Mouse (Mus musculus) heart, postnatal 10 days (tissue): ENCODE measurements around the gene Slfn8. TPM values are rescaled to one million over a fixed set of nuclear protein-coding genes. Genes with fewer than 3 reads are reported as not detected.
A peak's percentile ranks its signal among the peaks of the same experiment; 100 is the strongest.
"Not testable (repeated sequence)": the region's sequence is repeated elsewhere in the genome, so short reads cannot be mapped to it uniquely, and the experiment has no call there.

Source experiments
- DNase-seq, 2 experiments: peaks; one replicate each; pipeline ENCODE4 v3.0.0; 2021
- intact Hi-C: fragments of 180-260 bp; cut with DNase I; formaldehyde crosslinking; loops from one replicate; pipeline ENCODE4 v1.15.1; 2025
- total RNA-seq, 2 experiments: library from RNA; stranded (reverse); gene quantifications; 2 replicates each; pipeline ENCODE4 v1.2.3; 2021

Slfn8 gene
- total RNA-seq, 2 experiments from 2014 or later, result 0.35 to 0.45 TPM

GRCm38 (mm10) chr11:83016093-83016492, 4.5 kb downstream of the Slfn8 start:
- DNase-seq, result no peak
- intact Hi-C loops, result no loop called here

DNA sequence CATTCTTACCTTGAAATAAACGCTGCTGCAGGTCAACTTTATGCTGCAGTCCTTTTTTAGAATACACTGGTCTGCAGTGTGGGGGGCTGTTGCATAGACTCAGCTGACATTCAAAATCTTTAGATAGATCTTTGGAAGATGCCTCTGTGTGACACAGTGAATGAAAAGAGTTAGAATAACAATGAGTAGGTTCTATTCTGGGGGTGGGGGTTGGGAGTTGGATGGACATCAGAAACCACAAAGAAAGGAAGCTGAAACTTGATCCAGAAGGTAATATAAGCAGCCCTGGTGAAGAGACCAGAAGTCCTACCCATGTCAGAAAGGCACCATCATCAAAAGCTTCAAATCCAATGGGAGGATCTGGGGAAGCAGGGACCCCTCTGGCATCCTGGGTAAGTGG, 7.3 kb downstream of the Slfn8 start:
- no peak for DNase-seq
- intact Hi-C loops, result no loop called here

DNA sequence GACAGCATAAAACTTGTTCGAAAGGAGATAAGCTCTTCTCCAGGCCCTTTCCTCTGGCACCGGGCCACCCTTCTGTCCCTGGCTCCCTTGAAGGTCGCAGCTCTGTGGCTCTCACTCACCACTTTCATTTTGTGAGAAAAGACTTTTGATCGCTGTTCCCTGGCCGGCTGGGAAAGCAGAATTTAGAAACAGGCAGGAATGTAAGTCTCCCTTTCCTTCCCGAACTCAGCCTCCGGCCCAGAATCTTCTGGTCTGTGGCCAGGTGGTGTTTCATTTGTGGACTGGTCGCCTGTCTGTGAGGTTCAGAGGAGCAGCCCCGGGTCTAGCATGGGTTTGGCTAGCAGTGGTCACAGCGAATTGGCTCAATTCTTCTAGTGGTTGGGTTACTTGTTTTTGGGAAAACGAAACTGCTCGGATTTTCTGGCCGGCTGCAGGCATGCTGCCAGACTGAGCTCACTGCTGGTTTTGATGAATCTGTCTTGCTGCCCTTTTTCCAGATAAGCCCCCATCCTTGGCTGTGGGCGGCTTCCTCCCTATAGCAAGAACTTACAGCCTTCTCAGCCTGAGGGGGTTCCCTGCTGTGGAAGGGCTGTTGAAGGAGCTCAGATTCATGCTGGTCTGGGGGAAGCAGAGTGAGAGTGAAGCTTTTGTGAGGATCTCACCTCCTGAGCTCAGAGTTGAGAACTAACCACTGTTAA, 29.0 kb downstream of the Slfn8 start, which contains the start of gene Slfn9:
TSS of gene Slfn9 (minus strand) at position 362 of the 698 bp plus-strand sequence.
- peak; percentile 67 to 68 for DNase-seq
- intact Hi-C loops, result no loop called here

DNA sequence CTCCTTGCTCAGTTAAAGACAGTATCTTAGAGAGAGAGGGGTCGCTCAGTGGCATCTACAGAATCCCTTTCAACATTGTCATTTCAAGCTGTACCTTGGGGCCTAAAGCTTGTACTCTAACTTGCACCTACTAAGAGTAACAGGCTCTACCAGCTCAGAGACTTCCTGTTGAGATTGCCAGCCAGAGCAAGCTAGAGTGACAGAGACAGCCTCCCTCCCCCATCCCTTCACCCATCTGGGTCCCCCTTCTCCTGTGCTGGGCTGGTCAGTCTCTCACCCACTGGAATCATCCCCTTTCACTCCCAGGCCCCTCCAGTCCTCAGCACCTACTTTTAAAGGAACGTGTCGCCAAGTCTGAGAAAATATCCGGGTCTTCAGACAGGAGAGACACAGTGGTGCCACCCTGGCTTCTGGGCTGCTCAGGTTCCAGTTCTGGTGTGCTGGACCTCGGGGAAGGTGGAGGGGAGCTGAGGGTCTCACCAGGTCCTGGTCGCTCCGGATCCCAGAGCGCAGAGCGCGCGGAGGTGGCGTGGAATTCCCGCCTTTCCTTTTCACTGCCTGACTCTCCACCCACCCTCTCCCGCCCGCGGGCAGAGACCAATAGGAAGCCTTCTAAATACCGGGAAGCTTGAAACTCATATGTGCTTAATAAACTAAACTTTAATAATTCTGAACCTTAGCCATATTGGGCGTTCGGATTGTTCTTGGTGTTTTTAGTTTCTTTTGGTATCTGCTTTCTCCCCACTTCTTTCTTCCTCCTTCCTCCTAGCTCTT, 29.8 kb downstream of the Slfn8 start:
- intact Hi-C loops, result not testable (repeated sequence)
- peak; percentile 53 to 62 for DNase-seq

GRCm38 (mm10) chr11:82989357-82989756, 31.3 kb downstream of the Slfn8 start:
- intact Hi-C loops, result no loop called here
- peak in 1 of 2 experiments; percentile 6 for DNase-seq

DNA sequence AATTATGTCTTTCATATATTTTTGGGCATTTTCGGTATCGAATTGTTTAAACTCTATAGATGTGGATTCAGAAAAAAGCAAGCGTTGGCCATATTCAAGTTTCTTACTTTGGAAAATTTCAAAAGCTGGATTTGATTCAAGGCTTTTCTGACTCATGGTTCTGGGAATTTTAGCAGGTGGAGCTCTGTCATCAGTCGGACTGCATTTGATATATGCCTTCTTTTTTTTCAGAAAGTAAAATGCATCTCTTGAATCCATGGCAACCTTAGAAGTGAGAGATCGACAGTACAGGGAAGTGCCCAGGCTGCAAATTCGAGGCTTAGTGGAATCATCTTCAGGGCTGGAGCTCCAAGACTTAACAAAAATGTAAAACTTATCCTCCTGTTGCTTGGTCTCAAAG, 33.0 kb downstream of the Slfn8 start:
- intact Hi-C loops, result no loop called here
- no peak for DNase-seq

DNA sequence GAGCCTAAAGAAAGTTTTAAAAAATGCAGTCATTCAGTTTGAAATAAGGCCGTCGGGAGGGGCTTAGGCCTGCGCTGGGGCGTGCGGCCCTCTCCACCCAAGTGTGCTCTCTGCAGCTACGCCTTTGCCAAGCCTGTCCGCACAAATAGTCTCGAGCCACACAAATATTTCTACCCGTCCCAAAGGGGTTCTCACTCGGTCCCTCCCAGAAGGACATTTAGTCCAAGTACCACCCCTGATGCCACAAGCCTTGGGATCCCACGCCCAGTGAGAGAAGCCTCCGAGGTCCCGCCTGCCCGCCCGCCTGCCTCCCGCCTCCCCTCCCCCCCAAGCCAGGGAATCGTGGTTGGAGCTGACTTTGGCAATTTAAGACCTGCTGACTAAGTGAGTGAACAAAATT, 37.4 kb downstream of the Slfn8 start:
- intact Hi-C loops, result loop anchor here (2.0 kb wide), 1 partner anchor 46 kb away; no protein-coding TSS in a partner anchor

GRCm38 (mm10) chr11:82982409-82982808, 38.2 kb downstream of the Slfn8 start:
- intact Hi-C loops, result loop anchor here (2.0 kb wide), 1 partner anchor 46 kb away; no protein-coding TSS in a partner anchor
- DNase-seq, result not testable (repeated sequence)

More for the DNA sequence above, 37.4 kb downstream of the Slfn8 start:
- no peak for DNase-seq

DNA sequence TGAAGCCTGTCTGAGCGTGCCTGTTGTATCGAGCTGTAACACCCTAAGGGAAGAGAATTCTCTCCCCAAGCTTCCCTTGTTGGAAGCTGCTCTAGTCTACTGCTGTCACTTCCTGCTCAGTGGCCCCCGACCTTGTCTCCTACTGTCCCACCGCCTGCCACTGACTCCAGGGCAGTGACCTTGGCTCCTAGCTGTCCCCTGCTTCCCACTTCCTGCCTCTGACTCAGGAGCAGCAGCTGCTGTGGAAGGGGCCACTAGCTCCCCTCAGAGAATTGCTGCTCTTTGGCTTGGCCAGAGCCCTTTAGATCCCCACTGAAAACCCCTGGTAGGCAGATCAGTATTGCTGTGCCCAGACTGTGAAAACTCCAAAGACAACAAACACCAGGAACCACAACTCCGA, 46.7 kb downstream of the Slfn8 start:
- intact Hi-C loops, result loop anchor here (5.0 kb wide), 1 partner anchor 68 kb away; no protein-coding TSS in a partner anchor
- peak; percentile 22 to 35 for DNase-seq

DNA sequence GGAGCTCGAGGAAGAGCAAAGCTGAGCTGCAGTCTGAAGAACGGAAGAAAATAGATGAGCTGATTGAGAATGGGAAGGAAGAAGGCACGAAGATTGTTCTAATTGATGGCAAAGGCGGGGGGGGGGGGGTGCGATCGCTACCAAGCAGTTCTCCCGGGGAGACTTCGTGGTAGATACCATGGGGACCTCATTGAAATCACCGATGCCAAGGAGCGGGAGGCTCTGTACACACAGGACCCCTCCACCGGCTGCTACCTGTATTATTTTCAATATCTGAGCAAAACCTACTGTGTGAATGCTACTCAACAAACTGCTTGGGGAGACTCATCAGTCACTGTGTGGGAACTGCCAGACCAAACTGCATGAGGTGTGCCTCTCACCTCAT, 49.0 kb downstream of the Slfn8 start:
- intact Hi-C loops, result loop anchor here (5.0 kb wide), 1 partner anchor 71 kb away; no protein-coding TSS in a partner anchor
- no peak for DNase-seq

DNA sequence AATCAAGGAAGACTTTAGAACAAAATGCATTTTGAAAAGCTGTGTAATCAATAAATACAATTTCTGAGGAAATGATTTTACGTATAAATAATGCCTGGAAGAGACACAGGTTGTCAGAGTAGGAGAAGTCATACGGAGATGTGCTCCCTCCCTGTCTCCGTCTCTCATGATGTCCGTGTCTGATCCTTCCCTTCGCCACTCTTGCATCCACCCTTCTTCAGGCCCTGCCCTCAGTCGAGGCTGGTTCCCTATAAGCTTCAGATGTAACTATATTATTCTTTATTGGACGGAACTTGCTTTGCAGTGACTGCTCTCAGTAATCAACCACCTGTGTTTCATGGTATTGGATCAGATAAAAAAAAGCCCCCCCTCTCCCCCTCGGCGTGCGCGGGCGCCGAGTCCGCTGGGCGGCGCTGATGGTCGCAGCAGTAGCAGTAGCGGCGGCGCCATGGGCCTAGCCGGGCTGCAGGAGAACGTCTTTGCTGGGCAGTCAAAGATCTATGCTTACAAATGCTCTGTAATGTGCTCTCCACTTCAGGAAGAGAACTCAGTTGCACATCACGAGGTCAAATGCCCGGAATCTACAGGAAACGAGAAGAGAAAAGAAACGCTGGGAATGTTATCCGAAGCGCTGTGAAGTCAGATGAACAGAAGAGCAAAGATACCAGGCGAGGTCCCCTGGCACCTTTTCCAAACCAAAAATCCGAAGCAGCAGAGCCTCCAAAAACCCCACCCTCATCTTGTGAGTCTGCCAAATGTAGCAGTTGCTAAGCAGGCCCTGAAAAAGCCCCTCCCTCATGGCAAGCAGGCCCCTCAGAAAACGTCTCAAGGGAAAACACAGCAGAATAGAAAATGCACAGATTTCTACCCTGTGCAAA, 49.7 kb downstream of the Slfn8 start:
- intact Hi-C loops, result loop anchor here (5.0 kb wide), 1 partner anchor 71 kb away; no protein-coding TSS in a partner anchor
- DNase-seq, result peak in 1 of 2 experiments; percentile 55

GRCm38 (mm10) chr11:82962215-82962614, 58.4 kb downstream of the Slfn8 start:
- DNase-seq, result no peak
- intact Hi-C loops, result no loop called here

DNA sequence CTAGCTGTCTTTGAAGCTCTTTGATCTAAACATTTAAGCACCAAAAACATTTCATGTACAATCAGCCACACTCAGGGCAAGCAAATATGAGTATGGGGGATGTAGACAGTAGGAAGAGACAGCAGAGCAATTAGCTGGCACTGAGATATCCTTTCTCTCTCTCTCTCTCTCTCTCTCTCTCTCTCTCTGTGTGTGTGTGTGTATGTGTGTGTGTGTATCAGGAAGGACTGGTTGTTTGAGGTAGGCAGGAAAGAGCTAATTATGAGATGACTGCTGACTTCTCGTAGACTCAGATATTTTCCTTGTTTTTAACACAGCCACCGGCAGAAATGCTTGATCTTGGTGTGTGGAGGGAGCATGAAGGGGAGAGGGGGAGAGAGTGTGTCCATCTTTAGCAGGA, 58.9 kb downstream of the Slfn8 start:
- intact Hi-C loops, result no loop called here
- DNase-seq, result no peak

- intact Hi-C loops, result loop anchor here (1.0 to 2.0 kb wide), 2 partner anchors 25 to 44 kb away; no protein-coding TSS in a partner anchor
- DNase-seq, result peak; percentile 65 to 75
Measured at GRCm38 (mm10) chr11:82959613-82960012, 61.0 kb downstream of the Slfn8 start.

DNA sequence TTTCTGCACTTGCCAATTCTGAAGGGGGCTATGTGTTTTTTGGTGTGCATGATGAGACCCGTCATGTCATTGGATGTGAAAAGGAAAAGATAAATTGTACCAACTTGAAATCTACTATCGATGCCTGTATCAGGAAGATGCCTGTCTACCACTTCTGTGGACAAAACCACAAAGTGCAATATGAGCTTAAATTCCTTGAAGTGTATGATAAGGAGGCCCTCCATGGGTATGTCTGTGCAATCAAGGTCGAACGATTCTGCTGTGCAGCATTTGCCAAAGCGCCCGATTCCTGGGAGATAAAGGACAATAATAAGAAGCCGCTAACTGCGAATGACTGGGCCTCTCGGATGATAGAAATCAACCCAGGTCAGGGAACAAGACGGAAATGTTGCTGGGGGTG, 63.7 kb downstream of the Slfn8 start:
- intact Hi-C loops, result no loop called here
- DNase-seq, result no peak

DNA sequence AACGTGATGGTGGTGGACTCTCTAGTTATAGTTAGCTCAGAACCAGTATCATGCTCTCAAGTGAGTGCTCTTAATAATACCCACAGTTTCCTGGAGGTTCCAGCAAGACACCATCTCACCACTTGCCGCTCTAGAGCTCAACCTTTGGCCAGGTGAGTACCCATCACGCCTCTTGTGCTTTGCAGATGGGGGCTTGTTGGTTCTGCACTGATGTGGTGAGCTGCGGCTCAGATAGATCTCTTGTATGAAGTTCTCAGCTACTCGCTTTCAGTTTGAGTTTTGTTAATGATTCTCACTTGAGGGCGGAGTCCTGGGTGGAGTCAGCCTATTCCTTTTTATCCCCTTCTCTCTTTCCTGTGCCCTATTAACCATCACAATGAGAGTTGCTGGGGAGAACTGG, 66.0 kb downstream of the Slfn8 start:
- intact Hi-C loops, result no loop called here
- no peak for DNase-seq

- intact Hi-C loops, result no loop called here
- DNase-seq, result peak; percentile 45 to 47
Measured at GRCm38 (mm10) chr11:82952612-82953542, 67.7 kb downstream of the Slfn8 start.
